Mouse (Mus musculus) forebrain, postnatal 0 days (tissue): ENCODE measurements at regions not wholly inside any gene's neighbourhood (a gene's known extent, or its start where the extent isn't known, plus 50 kb on each side); places are given as distances from the start of the nearest gene placed in this dataset.
A peak's percentile ranks its signal among the peaks of the same experiment; 100 is the strongest.

Experiments
- ATAC-seq: fragments of 200-750 bp; cut with Nextera tagmentation; 2 replicates; pipeline ENCODE4 v1.8.0; 2017; ENCODE audit warnings: mild to moderate bottlenecking, moderate library complexity
- DNase-seq: peaks from one replicate; pipeline ENCODE4 v3.0.0-alpha.2; 2015
- H3K27ac ChIP-seq: fragments of 300-500 bp; sonication (generic); 2 replicates; pipeline ENCODE4 v1.5.1; 2014; ENCODE audit warnings: low read depth, mild to moderate bottlenecking, antibody characterized with exemption, low read length, moderate library complexity, mixed read lengths
- H3K27me3 ChIP-seq: fragments of 300-500 bp; sonication (generic); 2 replicates; pipeline ENCODE4 v1.6.1; 2014; ENCODE audit warnings: mild to moderate bottlenecking, low read length, mixed read lengths; ENCODE audit not compliant: insufficient read depth
- H3K36me3 ChIP-seq: fragments of 300-500 bp; sonication (generic); 2 replicates; pipeline ENCODE4 v1.6.1; 2014; ENCODE audit warnings: mild to moderate bottlenecking, moderate library complexity; ENCODE audit not compliant: insufficient read depth
- H3K4me1 ChIP-seq: fragments of 300-500 bp; sonication (generic); 2 replicates; pipeline ENCODE4 v1.6.1; 2014; ENCODE audit warnings: antibody characterized with exemption; ENCODE audit not compliant: insufficient read depth
- H3K4me2 ChIP-seq: fragments of 300-500 bp; sonication (generic); 2 replicates; pipeline ENCODE4 v1.6.1; 2014; ENCODE audit warnings: low read depth, mild to moderate bottlenecking, moderate library complexity
- H3K4me3 ChIP-seq: fragments of 300-500 bp; sonication (generic); 2 replicates; pipeline ENCODE4 v1.5.1; 2014; ENCODE audit warnings: low read depth, low read length, mixed read lengths
- H3K9ac ChIP-seq: fragments of 300-500 bp; sonication (generic); 2 replicates; pipeline ENCODE4 v1.6.1; 2014; ENCODE audit warnings: mild to moderate bottlenecking
- H3K9me3 ChIP-seq: fragments of 300-500 bp; sonication (generic); 2 replicates; pipeline ENCODE4 v1.6.1; 2016; ENCODE audit warnings: low read length
- CTCF ChIP-seq: sonication (generic); IDR thresholded peaks from 2 replicates; pipeline ENCODE4 v1.5.1; 2016; ENCODE audit warnings: antibody characterized with exemption, control low read depth, low read depth
- WGBS: fragments of 180-500 bp; shearing (Covaris S2); extraction: QIAGEN DNeasy Blood & Tissue Kit; methylation state at CpG from one replicate; pipeline ENCODE4 v1.1.7; 2014; 5-methylcytosine and 5-hydroxymethylcytosine counted together

DNA sequence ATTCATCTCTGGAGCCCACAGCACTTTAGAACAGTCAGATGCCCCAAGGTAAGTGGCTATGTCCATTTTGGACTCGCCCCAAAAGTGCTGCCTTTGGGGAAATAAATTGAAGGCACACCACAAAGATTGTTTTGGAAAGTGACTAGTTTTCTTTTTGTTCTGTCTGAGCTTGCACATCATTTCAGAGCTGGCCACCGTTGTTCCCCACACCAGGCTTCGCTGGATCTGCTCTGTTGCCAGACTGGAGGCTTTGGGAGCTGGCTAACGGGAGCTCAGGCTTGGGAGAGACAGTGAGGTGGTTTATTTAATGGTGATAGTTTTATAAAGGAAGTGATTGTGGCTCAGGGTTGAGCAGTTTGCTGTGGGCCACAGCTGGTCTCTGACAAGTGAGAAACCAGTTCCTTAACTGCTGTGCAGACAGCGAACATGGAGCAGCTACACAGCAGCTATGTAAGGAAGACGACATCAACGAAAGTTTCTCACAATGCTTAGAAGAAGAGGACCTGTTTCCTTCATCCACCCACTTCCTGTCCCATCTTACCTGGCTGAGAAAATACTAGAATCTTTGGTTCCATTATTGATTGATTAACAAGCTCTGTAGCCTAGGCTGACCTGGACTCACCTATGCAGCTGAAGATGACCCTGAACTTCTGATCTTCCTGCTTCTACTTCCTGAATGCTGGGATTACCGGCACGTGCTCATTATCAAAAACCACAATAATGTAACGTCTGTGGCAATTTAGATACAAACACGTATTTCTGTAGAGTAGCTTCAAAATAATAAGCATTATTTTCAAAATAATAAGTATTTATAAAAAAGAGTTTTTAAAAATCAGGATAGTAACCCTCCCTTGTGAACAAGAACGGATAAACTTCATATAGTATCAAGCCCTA, 229.1 kb upstream of the Jade1 start:
- H3K4me3 ChIP-seq: no peak overlapping the region
- WGBS: 76% methylated on average over 12 of the region's 12 CpGs
- H3K27me3 ChIP-seq: no peaks in the 10 kb centered on the region
- TF ChIP-seq CTCF: no peak
- H3K9me3 ChIP-seq: no peaks in the 10 kb centered on the region
- no peak for DNase-seq
- no peaks in the 10 kb centered on the region for H3K36me3 ChIP-seq
- ATAC-seq: no peak
- H3K4me2 ChIP-seq: no peak overlapping the region
- H3K27ac ChIP-seq: no peak overlapping the region
- no peak overlapping the region for H3K9ac ChIP-seq
- H3K4me1 ChIP-seq: no peaks in the 10 kb centered on the region

DNA sequence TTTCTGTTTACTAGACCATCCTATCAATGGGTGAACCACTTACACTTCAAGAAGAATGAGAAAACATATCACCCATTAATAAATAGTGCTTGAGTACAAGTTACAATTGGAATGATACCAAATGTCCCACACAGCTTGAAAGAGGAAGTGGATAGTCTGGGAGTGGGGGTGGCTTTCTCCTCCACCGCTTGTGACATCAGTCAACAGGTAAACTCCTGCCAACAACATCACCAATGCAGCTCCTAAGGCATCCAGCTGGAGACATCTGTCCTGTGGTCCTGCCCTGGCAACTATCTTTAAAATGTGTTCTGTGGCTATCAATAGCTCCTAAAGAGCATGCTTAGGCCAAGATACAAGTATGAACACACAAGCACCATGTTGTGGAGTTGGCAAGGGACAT, 233.7 kb upstream of the Jade1 start:
- no peaks in the 10 kb centered on the region for H3K36me3 ChIP-seq
- no peak for TF ChIP-seq CTCF
- H3K27ac ChIP-seq: no peak overlapping the region
- H3K27me3 ChIP-seq: no peaks in the 10 kb centered on the region
- no peaks in the 10 kb centered on the region for H3K4me1 ChIP-seq
- H3K9me3 ChIP-seq: no peaks in the 10 kb centered on the region
- no peak overlapping the region for H3K4me3 ChIP-seq
- no peak for ATAC-seq
- H3K9ac ChIP-seq: no peak overlapping the region
- no peak overlapping the region for H3K4me2 ChIP-seq
- DNase-seq: no peak
- 90% methylated on average over 1 of the region's 1 CpGs for WGBS

DNA sequence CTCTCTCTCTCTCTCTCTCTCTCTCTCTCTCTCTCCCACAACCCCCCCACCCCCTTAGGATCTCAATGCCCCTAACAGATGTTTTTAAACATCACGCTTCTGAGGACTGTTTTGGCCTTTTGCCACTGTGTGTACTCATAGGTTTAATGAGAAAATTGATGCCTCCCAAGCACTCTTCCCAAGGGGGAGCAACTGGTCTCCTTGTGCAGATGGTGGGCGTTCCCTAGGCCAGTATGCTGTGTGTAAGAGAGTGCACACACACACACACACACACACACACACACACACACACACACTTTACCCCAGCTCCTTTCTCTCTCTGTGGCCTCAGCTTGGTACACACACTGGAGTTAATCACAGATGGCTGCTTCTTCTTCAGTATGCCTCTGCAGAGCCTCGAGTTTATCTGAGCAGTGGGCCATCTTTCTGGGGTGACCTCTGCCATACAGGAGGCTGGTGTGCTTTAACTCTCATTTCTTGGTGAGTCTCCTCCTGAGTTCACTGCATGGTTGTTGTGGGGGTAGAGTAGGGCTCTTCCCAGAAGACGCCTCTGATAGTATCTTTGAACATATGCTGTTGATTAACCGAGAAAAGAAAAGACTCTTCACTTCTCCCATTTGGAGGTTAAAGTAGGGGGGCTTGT, 236.2 kb upstream of the Jade1 start:
- ATAC-seq (peak; percentile 34; the same call in 1 of the 2 replicates), DNase-seq (no peak)
- Histone ChIP-seq H3K4me1 (no peaks in the 10 kb centered on the region), H3K4me3 (no peak overlapping the region), H3K27me3 (no peaks in the 10 kb centered on the region), H3K27ac (no peak overlapping the region), H3K9ac (no peak overlapping the region), H3K9me3 (no peaks in the 10 kb centered on the region), H3K4me2 (no peak overlapping the region), H3K36me3 (no peaks in the 10 kb centered on the region)
- TF ChIP-seq CTCF: no peak
- WGBS: 63% methylated on average over 5 of the region's 5 CpGs

DNA sequence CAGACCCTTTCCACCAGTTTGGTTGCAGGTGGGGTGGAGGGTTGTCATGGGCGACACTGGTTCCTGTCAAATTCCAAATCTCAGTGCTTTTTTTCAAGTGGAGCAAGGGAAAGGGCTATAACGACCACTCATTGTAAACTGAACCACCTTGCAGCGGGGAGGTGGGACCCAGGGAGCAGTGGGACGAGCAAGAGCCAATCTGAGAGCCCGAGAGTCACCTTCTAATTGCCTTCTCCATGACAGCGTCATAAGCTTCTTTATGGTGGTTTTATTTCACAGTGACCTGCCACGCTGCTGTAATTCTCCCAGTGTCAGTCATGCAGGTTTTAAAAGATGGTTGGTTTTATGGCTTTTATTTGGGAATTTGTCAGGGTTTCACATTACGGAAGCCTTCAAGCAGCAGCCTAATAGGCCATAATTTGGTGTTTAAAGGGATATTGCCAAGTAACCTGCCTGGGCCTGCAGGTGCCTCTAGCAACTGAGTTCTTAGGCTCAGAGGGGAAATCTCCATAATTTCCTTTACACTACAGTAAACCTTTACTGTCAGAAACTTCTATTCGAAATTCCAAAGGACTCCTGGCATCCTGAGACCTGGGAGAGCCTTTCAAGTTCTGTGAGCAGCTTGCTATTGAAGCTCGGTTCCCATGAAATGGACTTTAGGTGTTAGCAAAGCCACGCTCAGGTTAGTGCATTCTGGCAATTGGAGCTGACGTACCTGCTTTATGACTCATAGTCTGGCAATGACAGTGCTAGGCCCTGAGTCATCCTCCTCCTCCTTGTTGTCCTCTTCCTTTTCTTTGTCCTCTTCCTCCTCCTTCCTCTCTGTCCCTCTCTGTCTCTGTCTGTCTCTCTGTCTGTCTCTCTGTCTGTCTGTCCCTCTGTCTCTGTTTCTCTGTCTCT, 235.6 kb upstream of the Pgrmc2 start:
- Histone ChIP-seq H3K9ac (no peak overlapping the region), H3K4me3 (no peak overlapping the region), H3K4me1 (no peaks in the 10 kb centered on the region), H3K36me3 (no peaks in the 10 kb centered on the region), H3K4me2 (no peak overlapping the region), H3K27ac (no peak overlapping the region), H3K9me3 (no peaks in the 10 kb centered on the region), H3K27me3 (no peaks in the 10 kb centered on the region)
- no peak for TF ChIP-seq CTCF
- ATAC-seq: no peak
- 58% methylated on average over 12 of the region's 12 CpGs for WGBS
- DNase-seq: no peak

GRCm38 (mm10) chr3:41317170-41317569, 234.3 kb upstream of the Pgrmc2 start:
- 50% methylated on average over 4 of the region's 4 CpGs for WGBS
- no peaks in the 10 kb centered on the region for H3K9me3 ChIP-seq
- no peak for TF ChIP-seq CTCF
- DNase-seq: no peak
- H3K27ac ChIP-seq: no peak overlapping the region
- H3K27me3 ChIP-seq: no peaks in the 10 kb centered on the region
- H3K4me2 ChIP-seq: no peak overlapping the region
- H3K36me3 ChIP-seq: no peaks in the 10 kb centered on the region
- no peaks in the 10 kb centered on the region for H3K4me1 ChIP-seq
- no peak for ATAC-seq
- no peak overlapping the region for H3K4me3 ChIP-seq
- H3K9ac ChIP-seq: no peak overlapping the region

DNA sequence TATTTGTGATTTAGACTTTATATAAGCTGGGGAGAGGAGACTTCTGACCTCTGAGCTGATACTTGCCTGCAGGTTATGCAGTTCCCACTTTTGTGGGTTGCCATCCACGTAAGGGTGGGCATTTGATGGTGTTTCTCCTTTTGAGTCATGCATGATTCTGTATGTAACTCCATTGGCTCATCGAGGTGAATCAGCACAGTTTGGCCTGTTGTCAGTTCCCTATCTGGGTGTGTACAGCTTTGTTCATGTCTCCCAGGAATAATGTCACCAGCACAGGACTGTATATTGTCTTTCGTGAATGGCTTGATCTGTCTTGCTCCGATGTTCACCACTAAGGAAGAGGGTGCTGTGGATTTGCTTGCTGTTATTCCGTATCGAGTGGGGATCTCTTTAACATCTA, 229.6 kb upstream of the Pgrmc2 start:
- Histone ChIP-seq H3K27ac (no peak overlapping the region), H3K9ac (no peak overlapping the region), H3K36me3 (no peaks in the 10 kb centered on the region), H3K4me1 (no peaks in the 10 kb centered on the region), H3K27me3 (no peaks in the 10 kb centered on the region), H3K4me2 (no peak overlapping the region), H3K9me3 (no peaks in the 10 kb centered on the region), H3K4me3 (no peak overlapping the region)
- WGBS: 93% methylated on average over 6 of the region's 6 CpGs
- ATAC-seq: no peak
- TF ChIP-seq CTCF: no peak
- no peak for DNase-seq
